Mouse (Mus musculus) lung, adult 2 months (tissue): ENCODE results near the gene Gm9112.
"Not testable (repeated sequence)": the region's sequence is repeated elsewhere in the genome, so short reads cannot be mapped to it uniquely, and the experiment has no call there.

ENCODE experiments used
- CTCF ChIP-seq: fragments of 200-500 bp; IDR thresholded peaks from 2 replicates; pipeline ENCODE4 v1.5.1; 2011; ENCODE audit warnings: mild to moderate bottlenecking, low read length, control low read depth; ENCODE audit not compliant: insufficient read depth
- POLR2A ChIP-seq: fragments of 200-500 bp; IDR thresholded peaks from 2 replicates; pipeline ENCODE4 v1.6.1; 2011; ENCODE audit warnings: low read depth, mild to moderate bottlenecking, control low read depth, low read length, borderline replicate concordance; ENCODE audit errors: extremely low read depth

DNA sequence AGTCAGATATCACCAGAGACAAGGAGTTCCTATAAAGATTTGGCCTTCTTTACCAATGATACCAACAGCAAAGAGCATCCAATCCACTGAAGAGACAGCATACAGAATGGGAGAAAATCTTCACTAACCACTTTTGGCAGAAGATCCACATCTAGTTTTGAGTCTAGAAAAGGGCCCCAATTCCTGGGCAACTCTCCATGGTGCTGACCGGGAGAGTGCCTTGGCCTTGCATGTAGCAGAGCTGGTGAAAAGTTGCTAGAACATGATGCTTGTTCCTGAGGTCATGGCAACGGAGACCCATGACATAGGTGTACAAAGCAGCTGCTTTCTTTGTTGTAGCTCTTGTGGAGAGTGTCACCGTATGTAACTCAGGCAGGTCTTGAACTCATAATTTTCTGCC, 6.8 kb downstream of the Gm9112 start:
- TF ChIP-seq CTCF, POLR2A: not testable (repeated sequence)
